Mouse (Mus musculus): ENCODE data around the gene Spop.

GRCm38 (mm10) chr11:95485634-95486033 is 71.8 kb downstream of the Spop start:
- no peak for TF ChIP-seq CTCF (IDR thresholded peaks at IDR 0.05; ENCODE audit: borderline replicate concordance, extremely low read depth, insufficient read depth, insufficient read length)
- TF ChIP-seq POLR2A (IDR thresholded peaks at IDR 0.05; ENCODE audit: borderline replicate concordance, extremely low read depth, insufficient read depth, insufficient read length, poor library complexity, severe bottlenecking): no peak
